Comparison of ENCODE assay signal across 8 mouse cellular contexts in the genomic region with DNA sequence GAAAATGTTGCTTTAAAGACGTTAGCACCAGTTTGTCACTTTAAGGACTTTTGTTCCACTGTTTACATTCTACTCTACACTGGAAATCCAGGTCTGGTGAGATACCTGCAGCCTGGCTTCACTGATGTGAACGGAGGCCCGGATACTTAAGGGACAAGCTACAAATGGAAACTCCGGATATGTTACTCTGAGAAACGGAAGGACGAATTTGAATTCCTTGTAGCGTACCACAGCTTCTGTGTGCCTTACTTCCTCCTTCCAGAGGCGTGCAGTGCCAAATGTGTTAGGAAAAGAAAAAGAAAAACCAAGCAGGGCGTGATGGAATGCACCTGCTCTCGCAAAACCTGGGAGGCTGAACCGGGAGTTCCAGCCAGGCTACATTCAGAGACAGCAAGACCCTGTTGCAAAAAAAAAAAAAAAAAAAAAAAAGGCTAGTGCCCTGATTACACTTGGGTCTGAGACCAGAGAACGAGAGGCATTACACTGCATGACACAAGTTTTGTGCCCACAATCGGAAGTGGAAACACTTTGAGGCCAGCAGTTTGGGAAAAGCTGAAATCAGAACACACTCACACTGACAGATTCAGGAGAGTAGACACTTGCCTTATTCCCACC. TPM values are rescaled to one million over a fixed set of nuclear protein-coding genes. Genes with fewer than 3 reads are reported as not detected.
DNase-seq lines count a peak whose midpoint lies in the region; ATAC-seq and TF ChIP-seq lines count a peak whose summit lies in the region.

No protein-coding gene starts in this region.

- peak; percentile 5; the same call in 1 of the 2 replicates for TF ChIP-seq EP300 in CH12.LX (IDR thresholded peaks at IDR 0.05; ENCODE audit: low read length)

- peak overlapping the region; percentile 65 to 76 (median 65) for H3K4me3 ChIP-seq in CH12.LX (replicated peaks in 1 of 3; ENCODE audit: low read depth in 2 of 3, low read length in 2 of 3, poor library complexity in 1 of 3)
- peak overlapping the region; percentile 78 for H3K4me3 ChIP-seq in erythroblast, embryonic 14.5 days (replicated peaks)
- peak overlapping the region; percentile 46 for H3K4me3 ChIP-seq in hindbrain, embryonic 16.5 days (ENCODE audit: low read length)
- peak overlapping the region; percentile 69 for H3K4me3 ChIP-seq in liver, embryonic 15.5 days (replicated peaks)
- H3K4me3 ChIP-seq in neural tube, embryonic 13.5 days = peak overlapping the region; percentile 61

- H3K27me3 ChIP-seq in CH12.LX (replicated peaks) = no peaks in the 10 kb centered on the region
- no peaks in the 10 kb centered on the region for H3K27me3 ChIP-seq in erythroblast, embryonic 14.5 days (ENCODE audit: control insufficient read depth)
- H3K27me3 ChIP-seq in hindbrain, embryonic 16.5 days (replicated peaks; ENCODE audit: control insufficient read depth, insufficient read depth, low read length) = no peaks in the 10 kb centered on the region
- H3K27me3 ChIP-seq in liver, embryonic 15.5 days = no peaks in the 10 kb centered on the region; the same call in 1 of the 2 replicates
- H3K27me3 ChIP-seq in neural tube, embryonic 13.5 days = peaks cover 26% of the 10 kb centered on the region

- dilution Hi-C loops in CH12.LX (cut with MboI; ENCODE audit: extremely low pct_ligation_motif_present, extremely low pct_unique_long_range_greater_than_20kb, low sequenced_read_pairs) = no loop called here

- peak; percentile 43 for DNase-seq in embryo, embryonic 10.5 days (ENCODE audit: low spot score)
- DNase-seq in embryo, embryonic 9.5 days (ENCODE audit: extremely low spot score) = no peak
- DNase-seq in CH12.LX (ENCODE audit: extremely low read depth) = peak; percentile 74
- DNase-seq in layer of hippocampus, adult 8-10 months (ENCODE audit: low spot score in 2 of 2) = no peak

- WGBS in hindbrain, embryonic 16.5 days = 17% methylated on average over 13 of the region's 13 CpGs
- 4% methylated on average over 13 of the region's 13 CpGs for WGBS in liver, embryonic 15.5 days (ENCODE audit: insufficient replicate concordance)
- 20% methylated on average over 13 of the region's 13 CpGs for WGBS in neural tube, embryonic 13.5 days

- H3K9ac ChIP-seq in CH12.LX (ENCODE audit: insufficient read depth, low read depth) = peak overlapping the region; percentile 77
- H3K9ac ChIP-seq in hindbrain, embryonic 16.5 days (ENCODE audit: low read depth, low read length) = peak overlapping the region; percentile 3; the same call in 1 of the 2 replicates
- peak overlapping the region; percentile 41 for H3K9ac ChIP-seq in liver, embryonic 15.5 days
- H3K9ac ChIP-seq in neural tube, embryonic 13.5 days = peak overlapping the region; percentile 47; the same call in 1 of the 2 replicates

- peak overlapping the region; percentile 87 for H3K4me2 ChIP-seq in CH12.LX (ENCODE audit: insufficient read depth, low read depth, poor library complexity, severe bottlenecking)
- peak overlapping the region; percentile 72 for H3K4me2 ChIP-seq in hindbrain, embryonic 16.5 days (ENCODE audit: low read length)
- H3K4me2 ChIP-seq in liver, embryonic 15.5 days = peak overlapping the region; percentile 95
- H3K4me2 ChIP-seq in neural tube, embryonic 13.5 days = peak overlapping the region; percentile 69

- no peak for TF ChIP-seq RAD21 in CH12.LX (IDR thresholded peaks at IDR 0.05; ENCODE audit: low read depth, low read length)

- no peak for TF ChIP-seq CTCF in CH12.LX (conservative IDR thresholded peaks at IDR 0.05 in 1 of 2, IDR thresholded peaks at IDR 0.05 in 1 of 2; ENCODE audit: low read depth in 2 of 2, low read length in 2 of 2)

- H3K9me3 ChIP-seq in CH12.LX (replicated peaks; ENCODE audit: low read length) = no peaks in the 10 kb centered on the region
- H3K9me3 ChIP-seq in erythroblast, embryonic 14.5 days (ENCODE audit: control insufficient read depth, low read length) = no peaks in the 10 kb centered on the region; the same call in 1 of the 2 replicates
- no peaks in the 10 kb centered on the region for H3K9me3 ChIP-seq in hindbrain, embryonic 16.5 days (ENCODE audit: control insufficient read depth, low read length)
- H3K9me3 ChIP-seq in liver, embryonic 15.5 days (replicated peaks) = no peaks in the 10 kb centered on the region
- H3K9me3 ChIP-seq in neural tube, embryonic 13.5 days = no peaks in the 10 kb centered on the region

- no peak for TF ChIP-seq POLR2A in CH12.LX (IDR thresholded peaks at IDR 0.05; ENCODE audit: low read depth, low read length)

- ATAC-seq in hindbrain, embryonic 16.5 days = peak; percentile 24
- ATAC-seq in liver, embryonic 15.5 days (ENCODE audit: insufficient read depth) = peak; percentile 37
- ATAC-seq in neural tube, embryonic 13.5 days (ENCODE audit: low read depth) = peak; percentile 29

- no peaks in the 10 kb centered on the region for H3K79me2 ChIP-seq in CH12.LX (replicated peaks; ENCODE audit: control insufficient read depth, extremely low read depth, insufficient read depth, poor library complexity, severe bottlenecking)

- H3K36me3 ChIP-seq in CH12.LX (replicated peaks in 1 of 2; ENCODE audit: control insufficient read depth in 1 of 2, insufficient read depth in 1 of 2, low read length in 1 of 2) = no peaks in the 10 kb centered on the region
- H3K36me3 ChIP-seq in erythroblast, embryonic 14.5 days (ENCODE audit: control insufficient read depth) = no peaks in the 10 kb centered on the region
- H3K36me3 ChIP-seq in hindbrain, embryonic 16.5 days (ENCODE audit: control insufficient read depth, insufficient read depth, low read length) = no peaks in the 10 kb centered on the region
- no peaks in the 10 kb centered on the region for H3K36me3 ChIP-seq in liver, embryonic 15.5 days (replicated peaks)
- H3K36me3 ChIP-seq in neural tube, embryonic 13.5 days = no peaks in the 10 kb centered on the region

- in situ Hi-C loops in CH12.LX (cut with MboI; ENCODE audit: low pct_ligation_motif_present, low pct_unique_long_range_greater_than_20kb, low sequenced_read_pairs) = loop anchor here (25.0 kb wide), 1 partner anchor 513 kb away; no protein-coding TSS in a partner anchor

- peak overlapping the region; percentile 49; the same call in 1 of the 2 replicates for H3K27ac ChIP-seq in CH12.LX (ENCODE audit: insufficient read depth, low read depth)
- H3K27ac ChIP-seq in hindbrain, embryonic 16.5 days (ENCODE audit: low read depth, low read length) = no peak overlapping the region
- H3K27ac ChIP-seq in liver, embryonic 15.5 days (replicated peaks) = peak overlapping the region; percentile 63; the same call in 1 of the 2 replicates
- H3K27ac ChIP-seq in neural tube, embryonic 13.5 days (replicated peaks) = no peak overlapping the region

- peaks cover 6 to 21% of the 10 kb centered on the region in 2 experiments for H3K4me1 ChIP-seq in CH12.LX (ENCODE audit: control insufficient read depth in 1 of 2, insufficient read depth in 2 of 2)
- H3K4me1 ChIP-seq in erythroblast, embryonic 14.5 days (ENCODE audit: control insufficient read depth) = peaks cover 39% of the 10 kb centered on the region
- no peaks in the 10 kb centered on the region; the same call in 1 of the 2 replicates for H3K4me1 ChIP-seq in hindbrain, embryonic 16.5 days (ENCODE audit: control insufficient read depth, insufficient read depth, low read depth, low read length)
- peaks cover 27% of the 10 kb centered on the region for H3K4me1 ChIP-seq in liver, embryonic 15.5 days (replicated peaks)
- peaks cover 7% of the 10 kb centered on the region for H3K4me1 ChIP-seq in neural tube, embryonic 13.5 days (replicated peaks)

TF ChIP-seq in CH12.LX, 34 proteins besides CTCF, POLR2A, EP300 and RAD21:
- TF ChIP-seq BHLHE40 (IDR thresholded peaks at IDR 0.05; ENCODE audit: low read depth, low read length) = peak; percentile 42; the same call in 1 of the 2 replicates
- TF ChIP-seq ZNF384 (IDR thresholded peaks at IDR 0.05; ENCODE audit: low read depth, low read length) = peak; percentile 92
- TF ChIP-seq SIN3A (IDR thresholded peaks at IDR 0.05; ENCODE audit: low read length) = peak; percentile 89
- no peak; the same call in 1 of the 2 replicates for TF ChIP-seq MEF2A (IDR thresholded peaks at IDR 0.05; ENCODE audit: borderline replicate concordance, low read depth, low read length)
- peak; percentile 44; the same call in 1 of the 2 replicates for TF ChIP-seq ELF1 (IDR thresholded peaks at IDR 0.05; ENCODE audit: low read depth, low read length)
- no peak for TF ChIP-seq SMC3 (IDR thresholded peaks at IDR 0.05; ENCODE audit: low read depth, low read length)
- peak; percentile 48 for TF ChIP-seq HCFC1 (IDR thresholded peaks at IDR 0.05; ENCODE audit: low read depth, low read length)
- 0 out of 2 replicates have a peak, but pooled peaks have one; percentile 25 for TF ChIP-seq USF2 (conservative IDR thresholded peaks at IDR 0.05; ENCODE audit: low read depth, low read length)
- TF ChIP-seq MXI1 (IDR thresholded peaks at IDR 0.05; ENCODE audit: low read depth, low read length) = 0 out of 2 replicates have a peak, but pooled peaks have one; percentile 27
- no peak for TF ChIP-seq IRF4 (IDR thresholded peaks at IDR 0.05; ENCODE audit: low read depth, low read length)
- 0 out of 2 replicates have a peak, but pooled peaks have one; percentile 15 for TF ChIP-seq ETS1 (conservative IDR thresholded peaks at IDR 0.05; ENCODE audit: low read depth, low read length)
- TF ChIP-seq ZMIZ1 (IDR thresholded peaks at IDR 0.05; ENCODE audit: low read depth, low read length) = peak; percentile 45; the same call in 1 of the 2 replicates
- TF ChIP-seq MAX (IDR thresholded peaks at IDR 0.05; ENCODE audit: low read length) = peak; percentile 27; the same call in 1 of the 2 replicates

RNA-seq across cellular contexts. Expression of a gene that starts 0.6 kb away (rescaled TPM):
- total RNA-seq in CH12.LX (2012; rRNA removed) (13.1 and 13.3 TPM in 2 replicates), CH12.LX (2014; rRNA removed) (29.7 and 31.8 TPM in 2 replicates)
- polyA plus RNA-seq in CH12.LX (2012; ENCODE audit: insufficient read length, low read depth) = 33.7 and 38.3 TPM in 2 replicates
- 0.08 and 0.19 TPM in 2 replicates for polyA plus RNA-seq in erythroblast, embryonic 14.5 days (2012)
- polyA plus RNA-seq in hindbrain, embryonic 16.5 days (2015; fragmentation: Nextera tagmentation; extraction: Ambion mirVana) = 13.2 and 15.4 TPM in 2 replicates
- 6.9 and 8.7 TPM in 2 replicates for polyA plus RNA-seq in liver, embryonic 15.5 days (2015; fragmentation: Nextera tagmentation; extraction: Ambion mirVana)
- 8.4 and 10.8 TPM in 2 replicates for polyA plus RNA-seq in neural tube, embryonic 13.5 days (2015; fragmentation: Nextera tagmentation; extraction: Ambion mirVana)
- 10 to 100 TPM; 17.8 to 26.3 (median 21.5) TPM for total RNA-seq in layer of hippocampus, adult 8-10 months (2022)

RNA-seq across cellular contexts. Expression of a gene that starts 24.9 kb away (rescaled TPM):
- 6.0 and 8.1 TPM in 2 replicates for total RNA-seq in CH12.LX (2012; rRNA removed)
- 10.7 and 12.3 TPM in 2 replicates for total RNA-seq in CH12.LX (2014; rRNA removed)
- 6.7 and 8.6 TPM in 2 replicates for polyA plus RNA-seq in CH12.LX (2012; ENCODE audit: insufficient read length, low read depth)
- polyA plus RNA-seq in erythroblast, embryonic 14.5 days (2012) = not detected in 2 replicates
- polyA plus RNA-seq in hindbrain, embryonic 16.5 days (2015; fragmentation: Nextera tagmentation; extraction: Ambion mirVana) = 15.0 and 15.1 TPM in 2 replicates
- 1.2 and 1.7 TPM in 2 replicates for polyA plus RNA-seq in liver, embryonic 15.5 days (2015; fragmentation: Nextera tagmentation; extraction: Ambion mirVana)
- 13.6 and 13.9 TPM in 2 replicates for polyA plus RNA-seq in neural tube, embryonic 13.5 days (2015; fragmentation: Nextera tagmentation; extraction: Ambion mirVana)
- total RNA-seq in layer of hippocampus, adult 8-10 months (2022) = 10 to 100 TPM; 13.7 to 19.3 (median 16.0) TPM

Comparison
In these comparisons a context has a peak if more than half of its experiments do, and no peak if none do; other contexts are left out.
1. DNase-seq: peak in embryo, embryonic 10.5 days (single experiment) and CH12.LX (single experiment); none in embryo, embryonic 9.5 days (single experiment) and layer of hippocampus, adult 8-10 months (0 of 2).
2. H3K27ac ChIP-seq: peak in CH12.LX (single experiment) and liver, embryonic 15.5 days (single experiment); none in hindbrain, embryonic 16.5 days (single experiment) and neural tube, embryonic 13.5 days (single experiment).
3. H3K9ac ChIP-seq: peak in every context shown above with its lines; median percentile 77 in CH12.LX; 47 in neural tube, embryonic 13.5 days; 41 in liver, embryonic 15.5 days; 3 in hindbrain, embryonic 16.5 days.
4. Peak in every context shown above with its lines, with median percentiles within 50 percentile points of each other: H3K4me2 ChIP-seq, H3K4me3 ChIP-seq and ATAC-seq.